Mouse (Mus musculus): ENCODE data around the gene Map7. TPM values are rescaled to one million over a fixed set of nuclear protein-coding genes. Genes with fewer than 3 reads are reported as not detected.

The Map7 gene
- polyA plus RNA-seq, 1 experiment from 2014 or later: 6.7 TPM

Other genes starting within 250 kb of the Map7 start
- 32.5 and 34.1 TPM in 2 replicates for gene Pex7, start 240.8 kb upstream of the Map7 start, polyA plus RNA-seq (2014; fragmentation: Nextera tagmentation; extraction: Ambion mirVana)
- gene Map3k5, start 214.0 kb upstream of the Map7 start, polyA plus RNA-seq (2014; fragmentation: Nextera tagmentation; extraction: Ambion mirVana): 0.66 and 1.3 TPM in 2 replicates
- gene Bclaf1, start 164.0 kb downstream of the Map7 start, polyA plus RNA-seq (2014; fragmentation: Nextera tagmentation; extraction: Ambion mirVana): 177 and 181 TPM in 2 replicates
- 2.3 and 3.7 TPM in 2 replicates for gene Mtfr2, start 199.3 kb downstream of the Map7 start, polyA plus RNA-seq (2014; fragmentation: Nextera tagmentation; extraction: Ambion mirVana)